Mouse (Mus musculus) MEL (cell line): ENCODE measurements around the gene Psd4.

ENCODE experiments used
- CTCF ChIP-seq, 3 experiments: IDR thresholded peaks in 2 of 3; conservative IDR thresholded peaks in 1 of 3; 2 replicates each; pipeline ENCODE4 v1.5.1; 2011 to 2012; ENCODE audit warnings: low read length in 3 of 3, low read depth in 2 of 3, mild to moderate bottlenecking in 2 of 3, improper control_type of control experiment in 1 of 3, inconsistent platforms in 1 of 3, mixed read lengths in 1 of 3, moderate library complexity in 1 of 3; ENCODE audit not compliant: control insufficient read depth in 1 of 3, insufficient read depth in 1 of 3, poor library complexity in 1 of 3, severe bottlenecking in 1 of 3
- EP300 ChIP-seq, 2 experiments: IDR thresholded peaks; 2 replicates each; pipeline ENCODE4 v1.6.1; 2011; ENCODE audit warnings: improper control_type of control experiment in 2 of 2, low read length in 2 of 2, low read depth in 1 of 2, mild to moderate bottlenecking in 1 of 2
- ETS1 ChIP-seq: IDR thresholded peaks from 2 replicates; pipeline ENCODE4 v1.6.1; 2012; ENCODE audit warnings: low read depth, mild to moderate bottlenecking, inconsistent platforms, low read length, improper control_type of control experiment, moderate library complexity
- MAZ ChIP-seq: IDR thresholded peaks from 2 replicates; pipeline ENCODE4 v1.6.1; 2012; ENCODE audit warnings: low read depth, mild to moderate bottlenecking, inconsistent platforms, low read length, improper control_type of control experiment
- POLR2A ChIP-seq, 2 experiments: IDR thresholded peaks; 2 replicates each; pipeline ENCODE4 v1.6.1; 2011 to 2012; ENCODE audit warnings: low read length in 2 of 2, mild to moderate bottlenecking in 2 of 2, control low read depth in 1 of 2, improper control_type of control experiment in 1 of 2, low read depth in 1 of 2, moderate library complexity in 1 of 2; ENCODE audit not compliant: control insufficient read depth in 1 of 2, insufficient read depth in 1 of 2, poor library complexity in 1 of 2
- POLR2AphosphoS5 ChIP-seq: IDR thresholded peaks from 2 replicates; pipeline ENCODE4 v1.6.1; 2012; ENCODE audit warnings: low read depth, borderline replicate concordance, mild to moderate bottlenecking, inconsistent platforms, low read length, moderate library complexity, mixed read lengths
- SIN3A ChIP-seq: IDR thresholded peaks from 2 replicates; pipeline ENCODE4 v1.6.1; 2012; ENCODE audit warnings: low read length, improper control_type of control experiment, inconsistent platforms
- TAL1 ChIP-seq: IDR thresholded peaks from 2 replicates; pipeline ENCODE4 v1.6.1; 2012; ENCODE audit warnings: mild to moderate bottlenecking, inconsistent platforms, low read length, moderate library complexity, mixed read lengths
- TCF12 ChIP-seq: IDR thresholded peaks from 2 replicates; pipeline ENCODE4 v1.6.1; 2014; ENCODE audit warnings: low read depth, mild to moderate bottlenecking, inconsistent platforms, low read length, improper control_type of control experiment, moderate library complexity
- USF1 ChIP-seq: IDR thresholded peaks from 2 replicates; pipeline ENCODE4 v1.6.1; 2014; ENCODE audit warnings: low read depth, mild to moderate bottlenecking, inconsistent platforms, low read length, improper control_type of control experiment, moderate library complexity
- USF2 ChIP-seq, 2 experiments: IDR thresholded peaks; 2 replicates each; pipeline ENCODE4 v1.6.1; 2011 to 2012; ENCODE audit warnings: improper control_type of control experiment in 2 of 2, low read length in 2 of 2, borderline replicate concordance in 1 of 2, inconsistent platforms in 1 of 2, low read depth in 1 of 2, mild to moderate bottlenecking in 1 of 2; ENCODE audit not compliant: insufficient read depth in 1 of 2
- ZNF384 ChIP-seq: IDR thresholded peaks from 2 replicates; pipeline ENCODE4 v1.6.1; 2012; ENCODE audit warnings: low read depth, mild to moderate bottlenecking, inconsistent platforms, low read length, improper control_type of control experiment

GRCm38 (mm10) chr2:24455057-24455855 is 87.9 kb downstream of the Psd4 start:
- TF ChIP-seq CTCF (IDR thresholded peaks at IDR 0.05 in 2 of 3, conservative IDR thresholded peaks at IDR 0.05 in 1 of 3; ENCODE audit: control insufficient read depth in 1 of 3, insufficient read depth in 1 of 3, low read depth in 2 of 3, low read length in 3 of 3, poor library complexity in 1 of 3, severe bottlenecking in 1 of 3) (no peak), TAL1 (no peak), POLR2AphosphoS5 (no peak), POLR2A (IDR thresholded peaks at IDR 0.05; ENCODE audit: control insufficient read depth in 1 of 2, insufficient read depth in 1 of 2, low read depth in 1 of 2, low read length in 2 of 2, poor library complexity in 1 of 2) (no peak), ETS1 (no peak), SIN3A (no peak), USF2 (IDR thresholded peaks at IDR 0.05; ENCODE audit: borderline replicate concordance in 1 of 2, insufficient read depth in 1 of 2, low read depth in 1 of 2, low read length in 2 of 2) (no peak), MAZ (no peak), EP300 (IDR thresholded peaks at IDR 0.05; ENCODE audit: low read depth in 1 of 2, low read length in 2 of 2) (no peak), USF1 (no peak), TCF12 (no peak), ZNF384 (no peak)
